ENCODE assay signal across 8 mouse cellular contexts in genomic region chr10:70099052-70099451, GRCm38 (mm10). TPM values are rescaled to one million over a fixed set of nuclear protein-coding genes. Genes with fewer than 3 reads are reported as not detected.
A peak's percentile ranks its signal among the peaks of the same experiment; 100 is the strongest.
DNase-seq lines count a peak whose midpoint lies in the region; ATAC-seq and TF ChIP-seq lines count a peak whose summit lies in the region.

No protein-coding gene starts in this region.

- ATAC-seq in limb, embryonic 11.5 days (ENCODE audit: insufficient number of reproducible peaks, low FRiP score, low TSS enrichment, low read depth): no peak
- ATAC-seq in neural tube, embryonic 15.5 days (ENCODE audit: low FRiP score): no peak

- peaks cover 13% of the 10 kb centered on the region for H3K9me3 ChIP-seq in forebrain, embryonic 10.5 days
- peaks cover 3% of the 10 kb centered on the region; the same call in 1 of the 2 replicates for H3K9me3 ChIP-seq in limb, embryonic 11.5 days (ENCODE audit: control insufficient read depth, low read length)
- no peaks in the 10 kb centered on the region for H3K9me3 ChIP-seq in neural tube, embryonic 15.5 days (replicated peaks)

- DNase-seq in left cerebral cortex, adult 2 months (ENCODE audit: extremely low spot score in 1 of 2, low spot score in 2 of 2): no peak
- no peak for DNase-seq in left cerebral cortex, postnatal 14 days (ENCODE audit: low spot score in 2 of 2)
- no peak for DNase-seq in forebrain, embryonic 10.5 days (ENCODE audit: extremely low spot score, low spot score)
- DNase-seq in limb, embryonic 11.5 days (ENCODE audit: low spot score): peak; percentile 26
- DNase-seq in gastrocnemius, postnatal 10 days: no peak
- no peak for DNase-seq in left cerebral cortex, adult 11 months (ENCODE audit: low spot score)
- no peak for DNase-seq in layer of hippocampus, adult 9-11 months

- 33% methylated on average over 8 of the region's 8 CpGs for WGBS in forebrain, embryonic 10.5 days
- 11% methylated on average over 8 of the region's 8 CpGs for WGBS in limb, embryonic 11.5 days
- WGBS in neural tube, embryonic 15.5 days: 22% methylated on average over 8 of the region's 8 CpGs

- H3K36me3 ChIP-seq in forebrain, embryonic 10.5 days (replicated peaks): peaks cover 41% of the 10 kb centered on the region
- peaks cover 3% of the 10 kb centered on the region; the same call in 1 of the 2 replicates for H3K36me3 ChIP-seq in limb, embryonic 11.5 days (ENCODE audit: control insufficient read depth, insufficient read depth, low read length)
- 0 out of 2 replicates have a peak, but pooled peaks cover 2% of the 10 kb centered on the region for H3K36me3 ChIP-seq in neural tube, embryonic 15.5 days

- H3K4me2 ChIP-seq in limb, embryonic 11.5 days (ENCODE audit: low read depth, severe bottlenecking): peak overlapping the region; percentile 83
- peak overlapping the region; percentile 85 for H3K4me2 ChIP-seq in neural tube, embryonic 15.5 days

- intact Hi-C loops in left cerebral cortex, adult 2 months (cut with DNase I): loop anchor here (5.0 kb wide), 2 partner anchors 67 to 198 kb away; no protein-coding TSS in a partner anchor
- intact Hi-C loops in left cerebral cortex, postnatal 14 days (cut with DNase I): loop anchor here (5.0 to 10.0 kb wide), 4 partner anchors 68 to 196 kb away; no protein-coding TSS in a partner anchor

- peaks cover 52% of the 10 kb centered on the region for H3K4me1 ChIP-seq in forebrain, embryonic 10.5 days
- H3K4me1 ChIP-seq in limb, embryonic 11.5 days (ENCODE audit: control insufficient read depth, insufficient read depth, low read length): peaks cover 14% of the 10 kb centered on the region
- peaks cover 45% of the 10 kb centered on the region for H3K4me1 ChIP-seq in neural tube, embryonic 15.5 days

- H3K4me3 ChIP-seq in left cerebral cortex, adult 2 months: peak overlapping the region; percentile 98
- peak overlapping the region; percentile 99 for H3K4me3 ChIP-seq in forebrain, embryonic 10.5 days
- H3K4me3 ChIP-seq in limb, embryonic 11.5 days (ENCODE audit: low read depth, low read length): peak overlapping the region; percentile 95
- peak overlapping the region; percentile 99 for H3K4me3 ChIP-seq in neural tube, embryonic 15.5 days (replicated peaks)

- H3K27ac ChIP-seq in left cerebral cortex, adult 2 months: no peak overlapping the region
- H3K27ac ChIP-seq in forebrain, embryonic 10.5 days: 0 out of 2 replicates have a peak overlapping the region, but pooled peaks have one; percentile 20
- no peak overlapping the region for H3K27ac ChIP-seq in limb, embryonic 11.5 days (replicated peaks; ENCODE audit: low read depth, low read length)
- H3K27ac ChIP-seq in neural tube, embryonic 15.5 days (replicated peaks): peak overlapping the region; percentile 90

- no peak for TF ChIP-seq CTCF in left cerebral cortex, adult 2 months (IDR thresholded peaks at IDR 0.05)

- no peaks in the 10 kb centered on the region for H3K27me3 ChIP-seq in forebrain, embryonic 10.5 days (ENCODE audit: poor library complexity, severe bottlenecking)
- H3K27me3 ChIP-seq in limb, embryonic 11.5 days (ENCODE audit: control insufficient read depth, insufficient read depth, low read length): no peaks in the 10 kb centered on the region
- H3K27me3 ChIP-seq in neural tube, embryonic 15.5 days (replicated peaks): no peaks in the 10 kb centered on the region

- 0 out of 2 replicates have a peak overlapping the region, but pooled peaks have one; percentile 27 for H3K9ac ChIP-seq in limb, embryonic 11.5 days (ENCODE audit: low read length)
- H3K9ac ChIP-seq in neural tube, embryonic 15.5 days (replicated peaks): peak overlapping the region; percentile 96

RNA-seq across cellular contexts. Expression of gene Ccdc6, which starts 2.1 kb away (rescaled TPM):
- 10 to 100 TPM; 51.1 to 64.8 TPM for total RNA-seq in left cerebral cortex, adult 2 months (2021)
- total RNA-seq in left cerebral cortex, postnatal 14 days (2021): 10 to 100 TPM; 53.9 to 58.8 TPM
- 16.5 and 19.8 TPM in 2 replicates for polyA plus RNA-seq in forebrain, embryonic 10.5 days (2016; fragmentation: Nextera tagmentation; extraction: Ambion mirVana)
- polyA plus RNA-seq in limb, embryonic 11.5 days (2014; fragmentation: Nextera tagmentation; extraction: Ambion mirVana): 21.1 and 22.6 TPM in 2 replicates
- polyA plus RNA-seq in neural tube, embryonic 15.5 days (2015; fragmentation: Nextera tagmentation; extraction: Ambion mirVana): 22.3 and 22.7 TPM in 2 replicates
- 10 to 100 TPM; 77.2 to 80.5 TPM for total RNA-seq in gastrocnemius, postnatal 10 days (2021)

Comparison
In these comparisons a context has a peak if more than half of its experiments do, and no peak if none do; other contexts are left out.
1. H3K27ac ChIP-seq: peak in forebrain, embryonic 10.5 days (single experiment) and neural tube, embryonic 15.5 days (single experiment); none in left cerebral cortex, adult 2 months (single experiment) and limb, embryonic 11.5 days (single experiment).
2. Peak in every context shown above with its lines, with median percentiles within 50 percentile points of each other: H3K4me3 ChIP-seq.